Mouse (Mus musculus) left cerebral cortex, adult 11 months (tissue): ENCODE measurements around the gene Alyref2.

ENCODE experiments used
- DNase-seq: peaks from one replicate; pipeline ENCODE4 v3.0.0; 2022; ENCODE audit warnings: low spot score

The Alyref2 gene

DNA sequence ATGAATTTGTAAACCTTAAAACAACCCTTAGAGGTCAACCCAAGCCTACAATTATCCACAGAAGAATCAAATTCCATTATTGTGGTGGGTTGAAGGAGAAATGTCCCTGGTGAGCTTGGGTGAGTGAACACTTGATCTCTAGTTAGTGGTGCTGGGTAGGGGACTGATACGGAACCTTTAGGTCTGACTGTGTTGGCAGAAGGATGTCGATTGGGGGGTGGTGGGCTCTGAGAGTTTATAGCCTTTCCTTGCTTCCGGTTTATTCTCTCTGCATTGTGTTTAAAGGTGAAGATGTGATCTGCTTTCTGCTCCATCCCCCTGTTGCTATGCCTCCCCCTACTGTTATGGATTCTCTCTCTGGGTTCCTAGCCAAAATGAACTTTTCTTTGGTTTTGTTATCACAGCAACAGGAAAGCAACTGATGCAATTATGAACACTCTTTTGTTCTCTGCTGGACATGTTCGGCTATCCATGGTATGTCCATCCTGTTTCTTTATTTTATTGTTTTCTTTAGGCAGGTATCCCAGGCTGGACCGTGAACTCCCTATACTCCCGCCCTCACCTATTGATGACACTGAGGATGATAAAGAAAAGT is 2.2 kb upstream of the Alyref2 start:
- DNase-seq = no peak

- DNase-seq = no peak
These were observed 1.6 kb upstream of the Alyref2 start for GRCm38 (mm10) chr1:171501636-171502080.

DNA sequence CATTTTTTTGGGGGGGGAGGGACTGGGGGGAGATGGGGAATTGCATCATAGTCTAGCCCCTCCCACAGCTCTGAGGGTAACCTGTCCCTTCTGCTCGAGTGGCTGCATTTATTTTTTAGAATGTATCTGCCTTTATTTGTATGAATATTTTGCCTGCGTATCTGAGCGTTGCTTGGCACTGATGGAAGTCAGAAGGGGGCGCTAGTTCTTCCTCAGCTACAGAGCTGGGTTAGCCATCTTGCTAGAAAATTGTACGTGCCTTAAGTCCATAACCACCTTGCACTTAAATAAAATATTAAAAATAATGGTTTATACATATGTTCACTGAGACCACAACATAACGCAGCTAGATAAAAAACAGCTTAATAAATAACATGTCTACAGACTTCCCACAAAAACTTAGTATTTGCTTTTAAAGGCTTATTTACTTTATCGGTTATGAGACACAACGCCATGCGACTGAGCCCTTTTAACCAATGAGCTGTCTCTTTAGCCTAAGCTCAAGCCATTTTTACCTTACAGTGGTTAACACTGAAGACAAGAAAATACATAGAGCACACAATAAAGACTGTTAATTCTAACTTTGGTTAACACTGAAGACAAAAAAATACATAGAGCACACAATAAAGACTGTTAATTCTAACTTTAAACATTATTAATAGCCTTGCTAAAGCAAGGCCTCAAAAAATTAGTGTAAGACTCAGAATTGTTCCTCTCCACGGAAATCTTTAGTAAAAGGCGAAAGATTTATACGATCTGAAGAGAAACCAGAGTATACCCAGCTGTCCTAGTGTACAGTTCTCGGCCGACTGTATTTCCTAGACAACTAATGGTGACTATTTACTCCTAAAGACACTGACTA is 659 bp upstream of the Alyref2 start:
- DNase-seq = no peak

GRCm38 (mm10) chr1:171503592-171504291 is 464 bp downstream of the Alyref2 start:
- peak; percentile 43 for DNase-seq

DNA sequence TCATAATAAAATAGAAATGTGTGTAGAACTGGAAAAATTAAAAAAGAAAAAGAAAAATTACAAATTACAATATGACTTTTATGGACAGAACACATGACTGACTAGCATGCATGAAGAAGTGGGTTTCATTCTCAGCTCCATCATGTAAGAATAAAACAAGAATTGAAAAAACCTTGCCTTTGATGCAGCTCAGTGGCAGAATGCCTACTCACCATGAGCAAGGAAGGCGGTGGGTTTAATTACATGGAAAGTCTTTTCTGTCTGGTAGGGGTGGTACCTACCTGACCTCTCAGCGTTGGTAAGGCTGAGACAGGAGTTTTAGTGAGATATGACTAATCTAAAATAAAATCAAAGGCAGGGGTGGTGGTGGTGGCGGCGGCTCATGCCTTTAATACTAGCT is 1.3 kb downstream of the Alyref2 start:
- DNase-seq = no peak

GRCm38 (mm10) chr1:171513234-171513633 is 10.0 kb downstream of the Alyref2 start:
- DNase-seq = no peak

- DNase-seq = no peak
These were observed 10.5 kb downstream of the Alyref2 start for GRCm38 (mm10) chr1:171513760-171514159.

DNA sequence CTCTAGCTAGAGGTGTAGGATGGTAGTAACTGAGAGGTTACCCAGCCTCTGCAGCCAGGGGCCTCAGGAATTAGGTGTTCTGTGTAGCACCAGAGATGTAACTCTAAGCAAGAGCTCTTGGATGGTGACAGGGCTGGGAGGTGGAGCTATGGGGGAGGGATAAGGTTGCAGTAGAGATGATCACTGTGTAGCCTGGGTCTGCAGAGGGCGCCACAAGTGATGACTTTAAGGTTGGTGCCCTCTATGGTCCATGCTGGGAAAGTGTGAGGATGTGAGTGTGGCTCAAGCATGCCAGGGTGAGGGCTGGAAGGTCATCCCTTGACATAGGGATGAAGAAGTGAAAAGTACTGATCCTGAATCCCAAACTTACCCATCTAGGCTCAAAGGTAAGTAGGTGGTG is 11.8 kb downstream of the Alyref2 start:
- no peak for DNase-seq

DNA sequence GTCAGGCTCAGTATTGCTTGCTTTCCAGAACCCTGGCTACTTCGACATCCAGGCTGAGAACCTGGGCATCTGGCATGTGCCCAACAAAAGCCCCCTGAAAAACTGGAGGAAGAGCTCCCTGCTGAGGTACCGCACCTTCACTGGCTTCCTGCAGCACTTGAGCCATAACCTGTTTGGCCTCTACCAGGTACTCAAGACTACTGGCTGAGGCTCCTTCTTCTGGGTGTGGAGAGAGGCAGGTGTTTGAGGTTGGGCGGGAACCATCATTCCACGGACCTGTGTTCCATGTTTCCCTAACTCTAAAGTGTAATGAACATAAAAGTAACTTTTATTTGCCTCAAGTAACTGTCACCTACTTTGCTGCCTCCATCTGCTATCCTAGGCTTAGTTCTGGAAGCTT is 12.3 kb downstream of the Alyref2 start:
- no peak for DNase-seq

- DNase-seq = no peak
These were observed 28.1 kb downstream of the Alyref2 start for GRCm38 (mm10) chr1:171531367-171531766.

DNA sequence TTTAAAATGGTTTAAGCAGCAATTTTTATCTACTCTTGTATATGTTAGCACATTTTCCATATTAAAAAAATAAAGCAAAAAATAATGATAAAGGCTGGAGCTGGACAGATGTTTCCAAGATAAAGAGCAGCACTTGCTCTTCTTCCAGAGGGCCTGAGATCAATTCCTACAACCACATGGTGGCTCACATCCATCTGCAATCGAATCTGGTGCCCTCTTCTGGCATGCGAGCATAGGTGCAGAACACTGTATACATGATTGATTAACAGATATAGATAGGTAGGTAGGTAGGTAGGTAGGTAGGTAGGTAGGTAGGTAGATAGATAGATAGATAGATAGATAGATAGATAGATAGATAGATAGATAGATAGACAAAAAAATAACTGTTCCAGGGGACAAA is 29.6 kb downstream of the Alyref2 start:
- DNase-seq = no peak

GRCm38 (mm10) chr1:171534557-171534956 is 31.3 kb downstream of the Alyref2 start:
- no peak for DNase-seq

DNA sequence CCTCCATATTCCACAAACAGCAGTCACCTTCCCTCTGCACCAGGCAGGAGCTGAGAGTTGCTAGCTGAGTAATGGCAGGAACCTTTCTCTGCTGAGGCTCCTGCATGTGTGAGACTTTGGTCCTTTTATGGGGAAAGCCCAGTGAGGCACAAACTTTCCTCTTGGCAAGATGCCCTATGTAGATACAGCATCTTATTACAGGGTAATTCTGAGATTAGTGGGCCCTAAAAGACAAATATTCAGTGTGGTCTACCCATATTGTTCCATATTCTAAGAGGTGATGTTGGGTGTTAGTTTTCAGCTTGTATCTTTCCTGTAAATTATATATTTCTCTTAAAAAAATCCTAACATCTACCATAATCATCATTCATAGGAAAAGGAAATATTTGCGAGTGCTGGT is 31.9 kb downstream of the Alyref2 start, which contains the start of gene Itln1:
Gene Itln1 (minus strand): TSS at position 101 of the 400 bp plus-strand sequence.
- no peak for DNase-seq

DNA sequence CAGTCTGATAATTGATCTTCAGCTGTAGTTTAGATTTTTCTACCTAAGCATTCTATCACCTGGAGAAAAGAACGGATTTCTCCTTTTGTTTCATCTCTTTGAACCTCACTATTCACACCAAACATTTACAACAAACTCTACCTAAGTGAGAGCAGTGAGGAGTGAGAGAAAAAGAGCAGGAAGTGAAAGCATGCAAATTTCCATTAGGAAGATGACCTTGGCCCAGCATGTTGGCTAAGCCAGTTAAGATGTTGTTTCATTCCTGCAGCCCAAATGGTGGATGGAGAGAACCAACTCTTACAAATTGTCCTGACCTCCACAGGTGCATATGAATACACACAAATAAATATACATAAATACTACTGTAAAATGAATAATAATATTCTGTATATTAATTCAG is 37.4 kb downstream of the Alyref2 start:
- DNase-seq = no peak

GRCm38 (mm10) chr1:171551326-171551725 is 48.0 kb downstream of the Alyref2 start:
- no peak for DNase-seq

DNA sequence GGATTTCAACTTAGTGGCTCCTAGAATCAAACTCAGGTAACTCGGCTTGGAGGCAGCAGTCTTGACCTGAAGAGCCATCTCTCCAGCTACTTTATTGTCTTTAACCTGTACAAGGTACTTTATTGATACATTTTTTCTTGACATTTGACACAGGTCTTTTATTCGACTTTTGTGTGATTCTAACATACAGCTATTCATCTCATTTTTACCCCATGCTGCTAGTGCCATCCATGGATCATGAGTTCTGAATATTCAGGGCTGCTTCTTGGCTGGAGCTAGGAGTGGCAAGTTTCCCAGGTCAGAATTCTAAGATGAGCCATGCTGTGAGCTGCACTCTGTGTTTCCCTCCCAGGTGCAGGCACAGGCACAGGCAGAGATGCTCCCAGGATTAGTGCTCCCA is 49.0 kb downstream of the Alyref2 start:
- DNase-seq = no peak

GRCm38 (mm10) chr1:171553359-171554341 is 50.4 kb downstream of the Alyref2 start:
- DNase-seq = no peak
